Mouse (Mus musculus) forebrain, embryonic 12.5 days (tissue): Measurements from ENCODE around the gene Otud3. TPM values are rescaled to one million over a fixed set of nuclear protein-coding genes. Genes with fewer than 3 reads are reported as not detected.
A peak's percentile ranks its signal among the peaks of the same experiment; 100 is the strongest.

Source experiments
- ATAC-seq: fragments of 200-750 bp; cut with Nextera tagmentation; 2 replicates; pipeline ENCODE4 v1.8.0; 2017; ENCODE audit warnings: moderate TSS enrichment; ENCODE audit not compliant: low FRiP score
- H3K27ac ChIP-seq: fragments of 300-500 bp; sonication (generic); 2 replicates; pipeline ENCODE4 v1.5.1; 2016; ENCODE audit warnings: mild to moderate bottlenecking
- H3K27me3 ChIP-seq: fragments of 300-500 bp; sonication (generic); 2 replicates; pipeline ENCODE4 v1.6.1; 2016; ENCODE audit warnings: mild to moderate bottlenecking
- H3K36me3 ChIP-seq: fragments of 300-500 bp; sonication (generic); replicated peaks from 2 replicates; pipeline ENCODE4 v1.6.1; 2016; ENCODE audit warnings: mild to moderate bottlenecking
- H3K4me1 ChIP-seq: fragments of 300-500 bp; sonication (generic); 2 replicates; pipeline ENCODE4 v1.6.1; 2016
- H3K4me2 ChIP-seq: fragments of 300-500 bp; sonication (generic); 2 replicates; pipeline ENCODE4 v1.6.1; 2016; ENCODE audit warnings: mild to moderate bottlenecking, moderate library complexity
- H3K4me3 ChIP-seq: fragments of 300-500 bp; sonication (generic); replicated peaks from 2 replicates; pipeline ENCODE4 v1.5.1; 2016; ENCODE audit warnings: mild to moderate bottlenecking
- H3K9ac ChIP-seq: fragments of 300-500 bp; sonication (generic); 2 replicates; pipeline ENCODE4 v1.6.1; 2016; ENCODE audit warnings: mild to moderate bottlenecking
- H3K9me3 ChIP-seq: fragments of 300-500 bp; sonication (generic); 2 replicates; pipeline ENCODE4 v1.6.1; 2016
- WGBS: fragments of 180-500 bp; shearing (Covaris S2); methylation state at CpG from one replicate; pipeline ENCODE4 v1.1.7; 2016; 5-methylcytosine and 5-hydroxymethylcytosine counted together
- polyA plus RNA-seq: library from polyadenylated mRNA; unstranded; fragments of >200 nt; fragmentation: Nextera tagmentation; extraction: Ambion mirVana; gene quantifications from 2 replicates; pipeline ENCODE4 v1.2.1, GENCODE M21; 2016

The Otud3 gene
- polyA plus RNA-seq, 1 experiment from 2014 or later = 4.0 TPM

GRCm38 (mm10) chr4:138863344-138863998 lies 50.3 kb downstream of the Otud3 start, which contains the start of gene Pla2g5:
Gene Pla2g5, minus strand, starts transcription at chr4:138863482.
- Histone ChIP-seq H3K36me3 (no peaks in the 10 kb centered on the region), H3K4me1 (no peaks in the 10 kb centered on the region), H3K27me3 (peaks cover 8% of the 10 kb centered on the region), H3K9me3 (no peaks in the 10 kb centered on the region), H3K4me2 (no peak within 1 kb of the TSS), H3K9ac (no peak within 1 kb of the TSS), H3K27ac (no peak within 1 kb of the TSS), H3K4me3 (no peak within 1 kb of the TSS)
- no peak for ATAC-seq
- 77% methylated on average over 10 of the region's 10 CpGs for WGBS

- H3K4me2 ChIP-seq = peak overlapping the region; percentile 47
- peak overlapping the region; percentile 29 for H3K4me3 ChIP-seq
- no peaks in the 10 kb centered on the region for H3K4me1 ChIP-seq
- H3K36me3 ChIP-seq = no peaks in the 10 kb centered on the region
- no peak overlapping the region for H3K27ac ChIP-seq
- peaks cover 3% of the 10 kb centered on the region for H3K27me3 ChIP-seq
- H3K9me3 ChIP-seq = no peaks in the 10 kb centered on the region
- WGBS = 7% methylated on average over 13 of the region's 13 CpGs
- ATAC-seq = peak; percentile 82
- peak overlapping the region; percentile 9; the same call in 1 of the 2 replicates for H3K9ac ChIP-seq
Measured at GRCm38 (mm10) chr4:138859728-138860127, 54.0 kb downstream of the Otud3 start.

- 13% methylated on average over 9 of the region's 9 CpGs for WGBS
- 0 out of 2 replicates have a peak, but pooled peaks have one; percentile 41 for ATAC-seq
- no peaks in the 10 kb centered on the region for H3K36me3 ChIP-seq
- H3K4me2 ChIP-seq = peak overlapping the region; percentile 47
- H3K4me3 ChIP-seq = peak overlapping the region; percentile 29
- no peaks in the 10 kb centered on the region for H3K4me1 ChIP-seq
- no peaks in the 10 kb centered on the region for H3K9me3 ChIP-seq
- peak overlapping the region; percentile 9; the same call in 1 of the 2 replicates for H3K9ac ChIP-seq
- H3K27ac ChIP-seq = no peak overlapping the region
- H3K27me3 ChIP-seq = peaks cover 5% of the 10 kb centered on the region
Measured at GRCm38 (mm10) chr4:138859245-138859644, 54.5 kb downstream of the Otud3 start.

GRCm38 (mm10) chr4:138858446-138858845 lies 55.3 kb downstream of the Otud3 start:
- H3K27ac ChIP-seq = no peak overlapping the region
- no peak for ATAC-seq
- 87% methylated on average over 15 of the region's 15 CpGs for WGBS

GRCm38 (mm10) chr4:138857576-138857975 lies 56.2 kb downstream of the Otud3 start:
- no peak overlapping the region for H3K4me3 ChIP-seq
- ATAC-seq = no peak
- WGBS = 90% methylated on average over 10 of the region's 10 CpGs
- peaks cover 10% of the 10 kb centered on the region for H3K27me3 ChIP-seq
- H3K9ac ChIP-seq = no peak overlapping the region
- no peak overlapping the region for H3K27ac ChIP-seq
- no peak overlapping the region for H3K4me2 ChIP-seq
- no peaks in the 10 kb centered on the region for H3K4me1 ChIP-seq
- no peaks in the 10 kb centered on the region for H3K36me3 ChIP-seq
- no peaks in the 10 kb centered on the region for H3K9me3 ChIP-seq

More at GRCm38 (mm10) chr4:138858446-138858845, 55.3 kb downstream of the Otud3 start:
- Histone ChIP-seq H3K4me2 (no peak overlapping the region), H3K36me3 (no peaks in the 10 kb centered on the region), H3K9ac (no peak overlapping the region), H3K4me3 (no peak overlapping the region), H3K4me1 (no peaks in the 10 kb centered on the region), H3K9me3 (no peaks in the 10 kb centered on the region), H3K27me3 (peaks cover 5% of the 10 kb centered on the region)

GRCm38 (mm10) chr4:138856491-138856890 lies 57.3 kb downstream of the Otud3 start:
- Histone ChIP-seq H3K4me1 (no peaks in the 10 kb centered on the region), H3K4me3 (no peak overlapping the region), H3K4me2 (no peak overlapping the region), H3K27me3 (peaks cover 16% of the 10 kb centered on the region), H3K9ac (no peak overlapping the region), H3K9me3 (no peaks in the 10 kb centered on the region), H3K36me3 (no peaks in the 10 kb centered on the region), H3K27ac (no peak overlapping the region)
- WGBS = 32% methylated on average over 7 of the region's 7 CpGs
- ATAC-seq = no peak

- H3K4me2 ChIP-seq = no peak overlapping the region
- ATAC-seq = no peak
- H3K27me3 ChIP-seq = peaks cover 16% of the 10 kb centered on the region
- no peak overlapping the region for H3K27ac ChIP-seq
- H3K4me3 ChIP-seq = no peak overlapping the region
- H3K9me3 ChIP-seq = no peaks in the 10 kb centered on the region
- H3K9ac ChIP-seq = no peak overlapping the region
- no peaks in the 10 kb centered on the region for H3K36me3 ChIP-seq
- 90% methylated on average over 9 of the region's 9 CpGs for WGBS
- H3K4me1 ChIP-seq = no peaks in the 10 kb centered on the region
Measured at GRCm38 (mm10) chr4:138855092-138855632, 58.6 kb downstream of the Otud3 start.

GRCm38 (mm10) chr4:138852961-138853360 lies 60.8 kb downstream of the Otud3 start:
- 76% methylated on average over 6 of the region's 6 CpGs for WGBS
- H3K36me3 ChIP-seq = no peaks in the 10 kb centered on the region
- H3K4me3 ChIP-seq = no peak overlapping the region

GRCm38 (mm10) chr4:138851463-138851862 lies 62.3 kb downstream of the Otud3 start:
- 6% methylated on average over 4 of the region's 4 CpGs for WGBS

More at GRCm38 (mm10) chr4:138852961-138853360, 60.8 kb downstream of the Otud3 start:
- H3K4me1 ChIP-seq = no peaks in the 10 kb centered on the region
- peaks cover 16% of the 10 kb centered on the region for H3K27me3 ChIP-seq
- no peak for ATAC-seq
- no peak overlapping the region for H3K9ac ChIP-seq
- H3K4me2 ChIP-seq = no peak overlapping the region
- H3K9me3 ChIP-seq = no peaks in the 10 kb centered on the region
- no peak overlapping the region for H3K27ac ChIP-seq

More at GRCm38 (mm10) chr4:138851463-138851862, 62.3 kb downstream of the Otud3 start:
- H3K9me3 ChIP-seq = no peaks in the 10 kb centered on the region
- H3K9ac ChIP-seq = no peak overlapping the region
- no peak overlapping the region for H3K27ac ChIP-seq
- 0 out of 2 replicates have a peak, but pooled peaks have one; percentile 36 for ATAC-seq
- H3K4me2 ChIP-seq = no peak overlapping the region
- no peak overlapping the region for H3K4me3 ChIP-seq
- peaks cover 16% of the 10 kb centered on the region for H3K27me3 ChIP-seq
- no peaks in the 10 kb centered on the region for H3K36me3 ChIP-seq
- no peaks in the 10 kb centered on the region for H3K4me1 ChIP-seq

Other genes with a start within 250 kb of the Otud3 start
- gene Pla2g2c, start 189.2 kb downstream of the Otud3 start, polyA plus RNA-seq = 0.18 and 0.26 TPM in 2 replicates
- gene Ubxn10, start 176.8 kb downstream of the Otud3 start, polyA plus RNA-seq = 2.0 TPM in 2 replicates
- not detected in 2 replicates for gene Pla2g2f, start 156.3 kb downstream of the Otud3 start, polyA plus RNA-seq
- gene Pla2g2d, start 138.2 kb downstream of the Otud3 start, polyA plus RNA-seq = 0.13 TPM in 1 of 2 replicates, not detected in the other
- gene Pla2g5, start 50.5 kb downstream of the Otud3 start, polyA plus RNA-seq = 0.23 and 0.24 TPM in 2 replicates
- not detected in 2 replicates for gene Gm13030, start 40.0 kb downstream of the Otud3 start, polyA plus RNA-seq
- not detected in 2 replicates for gene Pla2g2e, start 36.0 kb downstream of the Otud3 start, polyA plus RNA-seq
- not detected in 2 replicates for gene Rnf186, start 53.2 kb upstream of the Otud3 start, polyA plus RNA-seq
- 0.88 and 0.96 TPM in 2 replicates for gene Tmco4, start 58.9 kb upstream of the Otud3 start, polyA plus RNA-seq
- gene Htr6, start 161.6 kb upstream of the Otud3 start, polyA plus RNA-seq = 0.18 TPM in 1 of 2 replicates, not detected in the other
- gene Nbl1, start 179.0 kb upstream of the Otud3 start, polyA plus RNA-seq = 22.5 and 26.7 TPM in 2 replicates
- 416 and 438 TPM in 2 replicates for gene Minos1, start 217.2 kb upstream of the Otud3 start, polyA plus RNA-seq